Mouse (Mus musculus) midbrain, embryonic 12.5 days (tissue): ENCODE measurements around the gene R3hdm4. TPM values are rescaled to one million over a fixed set of nuclear protein-coding genes. Genes with fewer than 3 reads are reported as not detected.

Experiments used
- ATAC-seq: fragments of 200-750 bp; cut with Nextera tagmentation; 2 replicates; pipeline ENCODE4 v1.8.0; 2017; ENCODE audit warnings: low read depth, moderate TSS enrichment, moderate library complexity; ENCODE audit not compliant: low FRiP score
- H3K27ac ChIP-seq: fragments of 300-500 bp; sonication (generic); replicated peaks from 2 replicates; pipeline ENCODE4 v1.5.1; 2016; ENCODE audit warnings: mild to moderate bottlenecking
- H3K27me3 ChIP-seq: fragments of 300-500 bp; sonication (generic); 2 replicates; pipeline ENCODE4 v1.6.1; 2016; ENCODE audit warnings: mild to moderate bottlenecking
- H3K36me3 ChIP-seq: fragments of 300-500 bp; sonication (generic); 2 replicates; pipeline ENCODE4 v1.6.1; 2016
- H3K4me1 ChIP-seq: fragments of 300-500 bp; sonication (generic); 2 replicates; pipeline ENCODE4 v1.6.1; 2016
- H3K4me2 ChIP-seq: fragments of 300-500 bp; sonication (generic); replicated peaks from 2 replicates; pipeline ENCODE4 v1.6.1; 2016; ENCODE audit warnings: mild to moderate bottlenecking, moderate library complexity
- H3K4me3 ChIP-seq: fragments of 300-500 bp; sonication (generic); 2 replicates; pipeline ENCODE4 v1.5.1; 2016; ENCODE audit warnings: mild to moderate bottlenecking
- H3K9ac ChIP-seq: fragments of 300-500 bp; sonication (generic); replicated peaks from 2 replicates; pipeline ENCODE4 v1.6.1; 2016; ENCODE audit warnings: mild to moderate bottlenecking, moderate library complexity
- H3K9me3 ChIP-seq: fragments of 300-500 bp; sonication (generic); 2 replicates; pipeline ENCODE4 v1.6.1; 2016; ENCODE audit warnings: mild to moderate bottlenecking
- WGBS: fragments of 180-500 bp; shearing (Covaris S2); methylation state at CpG from one replicate; pipeline ENCODE4 v1.1.7; 2016; 5-methylcytosine and 5-hydroxymethylcytosine counted together
- polyA plus RNA-seq: library from polyadenylated mRNA; unstranded; fragments of >200 nt; fragmentation: Nextera tagmentation; extraction: Ambion mirVana; gene quantifications from 2 replicates; pipeline ENCODE4 v1.2.1, GENCODE M21; 2016

R3hdm4 gene
- polyA plus RNA-seq, 1 experiment from 2014 or later: 157 TPM

DNA sequence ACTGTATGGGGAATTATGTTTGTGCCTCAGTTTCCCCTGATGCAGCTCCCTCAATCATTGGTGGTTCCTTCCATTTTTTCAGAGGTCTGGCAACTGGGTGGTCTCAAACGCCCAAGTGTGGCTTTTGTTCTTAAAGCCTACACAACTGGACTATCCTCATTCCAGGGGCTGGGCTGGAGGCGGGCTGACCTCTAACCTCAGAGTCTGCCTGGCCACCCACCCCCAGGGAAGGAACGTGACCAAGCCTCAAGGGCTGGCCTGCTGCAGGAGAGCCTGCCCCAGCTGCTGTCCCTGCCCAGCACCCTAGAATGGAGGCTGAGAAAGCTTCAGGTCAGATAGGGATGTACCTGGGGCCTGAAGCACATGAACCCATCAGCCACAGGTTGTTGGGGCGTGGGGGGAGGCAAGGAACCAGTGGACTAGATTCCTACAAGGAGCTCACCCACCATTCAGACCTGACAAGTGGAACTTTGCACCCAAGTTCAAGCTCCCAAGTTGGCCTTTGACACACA is 35.7 kb upstream of the R3hdm4 start:
- no peak overlapping the region for H3K9ac ChIP-seq
- H3K36me3 ChIP-seq: peaks cover 17% of the 10 kb centered on the region
- no peak overlapping the region for H3K27ac ChIP-seq
- H3K4me1 ChIP-seq: peaks cover 11% of the 10 kb centered on the region
- H3K4me3 ChIP-seq: no peak overlapping the region
- no peak for ATAC-seq
- H3K27me3 ChIP-seq: no peaks in the 10 kb centered on the region
- no peaks in the 10 kb centered on the region for H3K9me3 ChIP-seq
- WGBS: 14% methylated on average over 4 of the region's 4 CpGs
- no peak overlapping the region for H3K4me2 ChIP-seq

DNA sequence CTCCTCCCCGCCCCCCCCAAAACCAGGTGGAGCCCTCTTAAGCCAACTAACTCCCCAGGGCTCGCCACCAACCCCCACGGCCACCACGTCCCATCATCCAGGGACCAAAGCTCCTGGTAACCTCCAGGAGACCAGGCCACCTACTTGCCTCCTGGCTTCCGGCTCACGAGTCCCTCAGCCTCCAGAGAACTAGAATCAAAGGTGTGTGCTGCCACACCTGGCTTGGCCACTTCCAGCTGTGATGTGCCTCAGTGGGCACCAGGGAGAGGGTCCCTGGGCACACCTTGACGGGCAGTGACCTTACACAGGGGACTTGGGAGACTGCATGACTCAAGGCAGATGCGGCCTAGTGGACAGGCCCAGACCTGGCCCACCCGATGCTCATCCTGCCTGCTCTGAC is 34.7 kb upstream of the R3hdm4 start:
- no peak for ATAC-seq
- H3K27ac ChIP-seq: no peak overlapping the region
- no peaks in the 10 kb centered on the region for H3K9me3 ChIP-seq
- H3K9ac ChIP-seq: peak overlapping the region; percentile 34; the same call in 1 of the 2 replicates
- WGBS: 76% methylated on average over 9 of the region's 9 CpGs
- H3K4me1 ChIP-seq: peaks cover 6% of the 10 kb centered on the region
- H3K27me3 ChIP-seq: no peaks in the 10 kb centered on the region
- H3K36me3 ChIP-seq: peaks cover 23% of the 10 kb centered on the region
- H3K4me3 ChIP-seq: no peak overlapping the region
- no peak overlapping the region for H3K4me2 ChIP-seq

DNA sequence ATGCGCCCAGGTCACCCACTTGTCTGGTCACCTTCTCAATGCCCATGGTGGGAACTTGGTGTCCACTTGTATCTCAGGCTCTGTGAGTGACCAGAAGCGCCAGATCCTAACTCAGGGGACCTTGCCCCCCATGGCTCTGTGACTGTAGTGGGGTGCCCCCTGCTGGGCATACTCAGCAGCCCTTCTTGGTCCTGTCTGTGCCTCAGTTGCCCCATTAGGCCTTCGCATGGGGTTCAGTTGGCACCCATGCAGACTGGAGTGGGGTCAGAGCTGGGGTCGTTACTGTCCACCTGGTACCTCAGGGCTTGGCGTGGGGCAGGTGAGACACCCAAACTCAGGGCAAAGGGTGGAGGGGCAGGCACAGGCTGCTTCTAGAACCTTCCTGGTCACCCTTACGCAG is 32.9 kb upstream of the R3hdm4 start:
- no peak overlapping the region for H3K4me2 ChIP-seq
- H3K27me3 ChIP-seq: no peaks in the 10 kb centered on the region
- H3K27ac ChIP-seq: no peak overlapping the region
- H3K4me1 ChIP-seq: 0 out of 2 replicates have a peak, but pooled peaks cover 2% of the 10 kb centered on the region
- 87% methylated on average over 6 of the region's 6 CpGs for WGBS
- no peak overlapping the region for H3K9ac ChIP-seq
- no peaks in the 10 kb centered on the region for H3K9me3 ChIP-seq
- ATAC-seq: no peak
- no peak overlapping the region for H3K4me3 ChIP-seq
- peaks cover 39% of the 10 kb centered on the region for H3K36me3 ChIP-seq

DNA sequence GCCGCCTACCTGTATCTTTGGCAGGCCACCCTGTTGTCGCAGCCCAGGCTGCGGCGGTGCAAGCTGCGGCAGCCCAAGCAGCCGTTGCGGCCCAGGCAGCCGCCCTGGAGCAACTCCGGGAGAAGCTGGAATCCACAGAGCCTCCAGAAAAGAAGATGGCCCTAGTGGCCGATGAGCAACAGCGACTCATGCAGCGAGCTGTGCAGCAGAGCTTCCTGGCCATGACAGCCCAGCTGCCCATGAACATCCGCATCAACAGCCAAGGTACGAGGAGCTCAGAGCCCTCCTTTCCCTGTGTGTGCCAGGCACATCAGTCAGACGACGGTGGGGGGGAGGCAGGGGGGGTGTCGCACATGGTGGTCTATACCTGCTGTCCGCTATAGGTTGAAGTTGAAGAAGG is 29.7 kb upstream of the R3hdm4 start:
- H3K36me3 ChIP-seq: peaks cover 44% of the 10 kb centered on the region
- no peaks in the 10 kb centered on the region for H3K9me3 ChIP-seq
- no peak overlapping the region for H3K4me2 ChIP-seq
- no peak overlapping the region for H3K27ac ChIP-seq
- H3K4me3 ChIP-seq: no peak overlapping the region
- H3K27me3 ChIP-seq: no peaks in the 10 kb centered on the region
- peaks cover 13% of the 10 kb centered on the region for H3K4me1 ChIP-seq
- no peak overlapping the region for H3K9ac ChIP-seq
- 82% methylated on average over 18 of the region's 18 CpGs for WGBS
- ATAC-seq: no peak

DNA sequence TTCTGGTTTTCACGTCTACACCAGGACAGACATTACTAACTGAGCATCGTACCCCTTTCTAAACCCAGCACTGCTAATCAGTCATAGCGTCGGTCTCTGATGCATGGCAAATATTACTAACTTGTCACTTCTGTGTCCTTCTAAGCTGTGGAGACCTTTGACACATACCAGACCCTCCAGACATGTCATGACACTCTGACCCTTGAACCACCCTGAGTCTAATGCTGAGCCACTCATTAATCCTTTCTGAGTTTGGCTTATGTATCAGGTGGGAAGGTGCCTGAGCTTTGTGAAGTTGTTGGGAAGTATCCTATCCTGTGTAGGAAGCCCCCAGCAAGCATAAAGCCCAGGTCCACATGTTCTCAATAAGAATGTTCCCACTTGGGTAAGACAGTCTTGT is 28.9 kb upstream of the R3hdm4 start:
- Histone ChIP-seq H3K27me3 (no peaks in the 10 kb centered on the region), H3K9ac (no peak overlapping the region), H3K27ac (no peak overlapping the region), H3K4me1 (peaks cover 19% of the 10 kb centered on the region), H3K4me3 (no peak overlapping the region), H3K36me3 (peaks cover 44% of the 10 kb centered on the region), H3K9me3 (no peaks in the 10 kb centered on the region), H3K4me2 (no peak overlapping the region)
- WGBS: 94% methylated on average over 4 of the region's 4 CpGs
- ATAC-seq: no peak

DNA sequence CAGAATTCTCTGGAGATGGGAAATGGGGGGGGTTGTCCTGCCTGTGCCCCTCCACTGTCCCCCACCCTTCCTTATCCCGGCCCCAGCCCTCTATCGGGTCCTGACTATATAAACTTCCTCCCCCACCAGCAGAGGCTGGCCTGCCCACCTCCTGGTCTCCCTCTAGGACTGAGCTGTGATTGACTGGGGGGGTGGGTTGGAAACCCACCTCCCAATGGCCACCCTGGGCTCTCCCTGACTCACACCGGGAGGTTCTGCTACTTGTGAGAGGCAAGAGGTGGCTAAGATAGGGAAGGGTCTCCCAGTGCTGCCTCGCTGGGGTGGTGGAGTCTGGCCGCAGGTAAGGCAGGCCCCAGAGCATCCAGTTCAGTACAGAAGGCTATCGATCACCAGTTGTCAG is 26.5 kb upstream of the R3hdm4 start:
- Histone ChIP-seq H3K4me2 (no peak overlapping the region), H3K9ac (no peak overlapping the region), H3K9me3 (no peaks in the 10 kb centered on the region), H3K27ac (no peak overlapping the region), H3K36me3 (peaks cover 32% of the 10 kb centered on the region), H3K4me1 (peaks cover 27% of the 10 kb centered on the region), H3K4me3 (no peak overlapping the region), H3K27me3 (no peaks in the 10 kb centered on the region)
- 74% methylated on average over 6 of the region's 6 CpGs for WGBS
- ATAC-seq: no peak

DNA sequence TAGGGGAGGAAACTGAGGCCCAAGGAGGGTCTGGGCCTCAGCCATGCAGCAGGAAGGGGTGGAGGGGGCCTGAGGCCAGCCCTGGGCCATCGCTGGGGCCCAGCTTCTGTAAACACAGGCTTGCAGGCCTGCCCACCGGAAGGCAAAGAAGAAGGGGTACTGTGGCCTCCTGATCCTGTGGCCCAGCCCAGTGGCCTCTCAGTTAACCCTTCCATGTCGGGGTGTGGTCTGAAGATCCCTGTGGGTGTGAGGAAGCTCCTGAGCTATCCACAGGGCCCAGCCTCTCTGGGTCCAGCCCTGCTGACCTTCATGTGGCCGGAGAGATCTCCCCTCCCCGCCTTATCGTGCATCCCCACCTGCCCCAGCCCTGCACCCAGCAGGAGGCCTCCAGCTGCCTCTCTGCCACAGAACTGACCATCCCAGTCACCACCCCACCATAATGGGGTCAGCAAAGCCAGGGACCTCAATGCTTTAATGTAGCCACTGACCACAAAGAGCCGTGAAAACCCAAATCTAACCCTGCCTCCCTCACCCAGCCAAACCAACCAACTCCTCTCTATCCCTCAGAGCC is 25.8 kb upstream of the R3hdm4 start:
- H3K27ac ChIP-seq: 0 out of 2 replicates have a peak overlapping the region, but pooled peaks have one; percentile 52
- no peaks in the 10 kb centered on the region for H3K9me3 ChIP-seq
- H3K36me3 ChIP-seq: peaks cover 35% of the 10 kb centered on the region
- H3K4me1 ChIP-seq: peaks cover 27% of the 10 kb centered on the region
- no peaks in the 10 kb centered on the region for H3K27me3 ChIP-seq
- no peak overlapping the region for H3K4me3 ChIP-seq
- ATAC-seq: no peak
- no peak overlapping the region for H3K9ac ChIP-seq
- 19% methylated on average over 7 of the region's 7 CpGs for WGBS
- no peak overlapping the region for H3K4me2 ChIP-seq

DNA sequence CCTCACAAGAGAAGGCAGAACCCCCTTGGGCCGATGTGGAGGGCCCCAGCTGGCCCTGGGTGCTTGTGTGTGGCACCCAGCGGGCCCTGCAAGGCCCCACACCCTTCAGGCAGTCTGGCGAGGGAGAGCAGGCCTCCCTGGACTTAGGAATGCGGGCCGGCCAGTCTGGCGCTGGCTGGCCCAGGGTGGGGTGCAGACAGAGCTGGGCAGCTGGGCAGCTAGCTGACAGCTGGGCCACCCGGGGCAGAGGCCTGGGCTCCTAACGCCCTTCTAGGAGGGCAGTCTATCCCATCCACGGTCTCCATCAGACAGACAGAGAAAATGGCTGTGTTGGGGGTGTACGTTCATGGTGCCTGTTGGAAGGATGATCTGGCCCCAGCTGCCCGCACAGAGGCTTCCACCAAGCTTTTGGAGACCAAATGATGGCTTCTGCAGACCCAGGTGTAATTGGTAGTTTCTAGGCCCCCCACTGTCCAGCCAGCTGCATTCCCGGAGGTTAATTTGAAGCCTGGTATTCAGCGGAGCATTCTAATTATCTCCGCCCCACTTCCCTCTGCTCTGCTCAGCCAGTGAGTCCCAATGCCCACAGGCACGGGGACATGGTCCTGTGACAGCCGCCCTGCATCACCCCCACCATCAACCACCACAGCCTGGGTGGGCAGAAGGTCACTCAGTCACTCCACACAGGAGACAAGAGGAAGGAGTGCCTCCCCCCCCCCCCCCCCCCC is 24.7 kb upstream of the R3hdm4 start:
- H3K27ac ChIP-seq: peak overlapping the region; percentile 52
- H3K9ac ChIP-seq: no peak overlapping the region
- no peak overlapping the region for H3K4me3 ChIP-seq
- 0 out of 2 replicates have a peak overlapping the region, but pooled peaks have one; percentile 4 for H3K4me2 ChIP-seq
- no peaks in the 10 kb centered on the region for H3K27me3 ChIP-seq
- H3K4me1 ChIP-seq: peaks cover 27% of the 10 kb centered on the region
- H3K36me3 ChIP-seq: peaks cover 25% of the 10 kb centered on the region
- no peaks in the 10 kb centered on the region for H3K9me3 ChIP-seq
- peak; percentile 66 for ATAC-seq
- 21% methylated on average over 16 of the region's 16 CpGs for WGBS

DNA sequence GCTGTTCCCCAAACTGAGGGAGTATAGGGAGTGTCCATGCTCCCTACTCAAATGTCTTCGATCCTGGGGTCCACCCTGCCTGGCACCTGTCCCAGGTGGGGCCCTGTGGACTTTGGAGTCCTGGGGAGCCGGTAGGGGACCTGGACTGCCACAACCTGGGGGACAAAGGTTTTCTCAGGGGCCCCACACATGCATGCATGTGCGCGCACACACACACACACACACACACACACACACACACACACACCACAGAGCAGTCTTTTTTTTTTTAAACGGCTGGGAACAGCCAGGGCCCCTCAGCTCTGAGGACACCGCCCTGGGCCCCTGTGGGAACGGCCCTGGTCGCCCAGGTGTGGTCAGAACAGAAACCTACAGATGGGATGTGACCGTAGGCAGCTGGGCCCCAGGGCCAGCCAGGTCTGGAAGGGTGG is 22.5 kb upstream of the R3hdm4 start:
- Histone ChIP-seq H3K9me3 (no peaks in the 10 kb centered on the region), H3K4me3 (no peak overlapping the region), H3K27me3 (no peaks in the 10 kb centered on the region), H3K4me2 (no peak overlapping the region), H3K4me1 (peaks cover 27% of the 10 kb centered on the region), H3K27ac (peak overlapping the region; percentile 27; the same call in 1 of the 2 replicates), H3K9ac (no peak overlapping the region), H3K36me3 (peaks cover 11% of the 10 kb centered on the region; the same call in 1 of the 2 replicates)
- no peak for ATAC-seq
- 78% methylated on average over 9 of the region's 9 CpGs for WGBS

DNA sequence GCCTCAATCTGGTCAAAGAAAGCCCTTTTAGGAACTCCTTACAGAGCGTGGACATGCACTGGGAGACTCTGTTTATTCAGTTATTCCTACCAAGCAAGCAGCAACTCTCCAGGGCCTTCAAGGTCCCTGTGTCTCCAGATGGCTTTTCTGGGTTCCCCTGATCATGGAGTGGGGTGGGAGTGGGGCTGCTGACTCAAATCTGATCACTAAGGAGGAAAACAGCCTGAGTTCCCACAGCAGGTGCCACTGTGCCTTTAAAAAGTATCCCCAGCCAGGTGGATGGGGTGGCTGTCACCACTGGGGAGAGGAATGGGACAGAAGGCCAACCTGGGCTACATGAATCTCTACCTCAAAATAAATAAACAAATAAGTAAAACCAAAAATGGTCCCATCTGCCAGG is 22.0 kb upstream of the R3hdm4 start:
- no peak for ATAC-seq
- 90% methylated on average over 1 of the region's 1 CpGs for WGBS
- no peak overlapping the region for H3K4me2 ChIP-seq
- peaks cover 27% of the 10 kb centered on the region for H3K4me1 ChIP-seq
- no peaks in the 10 kb centered on the region for H3K27me3 ChIP-seq
- no peak overlapping the region for H3K4me3 ChIP-seq
- no peak overlapping the region for H3K9ac ChIP-seq
- no peak overlapping the region for H3K27ac ChIP-seq
- H3K9me3 ChIP-seq: no peaks in the 10 kb centered on the region
- peaks cover 11% of the 10 kb centered on the region; the same call in 1 of the 2 replicates for H3K36me3 ChIP-seq

DNA sequence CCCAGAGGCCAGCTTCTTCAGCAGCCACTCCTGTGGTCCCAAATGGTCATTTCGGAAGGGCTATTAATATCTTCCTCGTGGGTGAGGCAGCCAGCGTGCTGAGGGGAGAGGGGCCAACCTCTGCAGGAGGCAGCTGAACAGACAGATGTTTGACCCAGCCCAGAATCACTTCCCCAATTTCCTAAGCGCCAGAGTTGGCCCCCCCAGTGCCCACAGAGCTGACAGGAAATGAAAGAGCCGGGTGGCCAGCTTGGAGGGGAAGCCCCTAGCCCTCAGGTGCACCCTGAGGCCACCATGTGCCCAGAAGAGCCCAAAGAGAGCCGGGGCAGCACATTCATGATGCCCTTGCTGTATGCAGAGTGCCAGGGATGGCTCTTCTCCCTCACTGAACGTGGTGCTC is 19.7 kb upstream of the R3hdm4 start:
- ATAC-seq: no peak
- 67% methylated on average over 7 of the region's 7 CpGs for WGBS
- Histone ChIP-seq H3K4me3 (no peak overlapping the region), H3K9ac (no peak overlapping the region), H3K27ac (no peak overlapping the region), H3K4me2 (no peak overlapping the region), H3K9me3 (no peaks in the 10 kb centered on the region), H3K4me1 (peaks cover 22% of the 10 kb centered on the region), H3K36me3 (peaks cover 19% of the 10 kb centered on the region; the same call in 1 of the 2 replicates), H3K27me3 (no peaks in the 10 kb centered on the region)

DNA sequence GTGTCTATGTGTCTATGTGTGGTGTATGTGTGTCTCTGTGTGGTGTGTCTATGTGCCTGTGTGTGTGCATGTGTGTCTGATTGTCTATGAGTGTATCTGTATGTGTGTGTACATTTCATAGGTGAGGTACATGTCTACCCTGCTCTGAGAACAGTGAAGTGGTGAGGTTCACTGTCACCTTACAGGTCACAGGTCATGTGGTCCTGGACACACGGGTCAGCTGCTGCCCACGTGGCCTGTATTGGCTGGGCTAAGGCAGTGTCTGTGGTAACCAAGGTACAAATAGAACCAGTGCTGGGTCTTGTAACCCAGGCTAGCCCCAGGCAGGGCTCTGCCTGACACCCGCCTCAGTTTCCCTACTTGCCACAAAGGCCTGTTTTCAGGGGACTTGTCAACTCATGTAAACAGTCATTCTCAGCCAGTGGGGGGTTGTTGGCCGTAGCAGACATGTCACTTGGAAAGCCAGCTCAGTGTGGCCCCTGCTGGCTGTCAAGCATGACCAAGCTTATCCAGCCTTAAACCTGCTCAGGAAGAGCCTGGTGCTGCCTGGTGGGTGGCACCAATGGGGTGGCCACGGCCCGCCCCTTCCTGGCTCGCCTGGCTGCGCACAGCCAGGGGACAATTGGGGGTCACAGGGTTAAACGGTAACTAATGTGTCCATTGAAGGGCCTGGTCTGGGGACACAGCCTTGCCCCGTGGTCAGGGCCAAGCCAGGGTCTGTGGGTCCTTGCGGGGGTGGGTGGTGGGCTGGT is 16.9 kb upstream of the R3hdm4 start:
- H3K4me1 ChIP-seq: peaks cover 13% of the 10 kb centered on the region
- no peak overlapping the region for H3K9ac ChIP-seq
- no peaks in the 10 kb centered on the region for H3K9me3 ChIP-seq
- no peak overlapping the region for H3K27ac ChIP-seq
- WGBS: 54% methylated on average over 11 of the region's 11 CpGs
- H3K27me3 ChIP-seq: no peaks in the 10 kb centered on the region
- no peak overlapping the region for H3K4me3 ChIP-seq
- peaks cover 25% of the 10 kb centered on the region; the same call in 1 of the 2 replicates for H3K36me3 ChIP-seq
- no peak for ATAC-seq
- no peak overlapping the region for H3K4me2 ChIP-seq
